ENCODE assay signal across 20 mouse cellular contexts in the genomic region with DNA sequence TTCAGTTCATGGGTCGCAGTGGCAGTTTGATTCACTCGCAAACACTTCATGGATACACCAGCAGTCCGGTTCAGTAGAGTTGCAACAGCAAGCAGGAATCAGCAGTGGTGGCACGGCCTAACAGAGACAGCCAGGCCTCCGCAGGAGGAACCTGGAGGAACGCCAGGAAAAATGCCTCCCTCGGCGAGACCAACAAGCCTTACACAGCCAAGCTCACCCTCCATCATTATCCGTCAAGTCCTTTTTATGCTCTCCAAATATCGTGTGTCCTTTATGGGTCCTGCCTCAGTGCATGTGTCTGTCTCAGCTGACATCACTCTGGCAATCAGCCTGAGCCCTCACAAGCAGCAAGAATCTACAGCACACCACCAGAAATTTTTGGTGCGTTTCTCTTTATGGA.
"Had no signal": no experiment of that assay in that cellular context is flagged by ENCODE, and none has a peak within 500 bp of the region (broad histone marks: within the 10 kb centered on the region; RNA-seq: fewer than 3 reads in every experiment).

No protein-coding gene starts in this region.

- DNase-seq: kidney, adult 11 months; kidney, adult 8-10 months; kidney, postnatal 25 days; layer of hippocampus, adult 9-11 months; liver, postnatal 0 days; retina, postnatal 1 day; right cerebral cortex, postnatal 25 days; spleen, adult 18-20 months; thymus, postnatal 25 days had no signal

- H3K4me2 ChIP-seq: limb, embryonic 12.5 days; limb, embryonic 15.5 days; liver, embryonic 11.5 days; midbrain, embryonic 12.5 days; midbrain, embryonic 15.5 days; neural tube, embryonic 13.5 days; stomach, embryonic 15.5 days had no signal

- ATAC-seq: liver, postnatal 0 days; midbrain, embryonic 15.5 days had no signal

- H3K27ac ChIP-seq: layer of hippocampus, adult 2 months; limb, embryonic 12.5 days; limb, embryonic 15.5 days; liver, embryonic 14.5 days; macrophage; midbrain, embryonic 12.5 days; midbrain, embryonic 15.5 days; neural tube, embryonic 13.5 days; stomach, embryonic 15.5 days had no signal

- H3K27me3 ChIP-seq: limb, embryonic 12.5 days; limb, embryonic 15.5 days; midbrain, embryonic 15.5 days; stomach, embryonic 15.5 days had no signal

- H3K9ac ChIP-seq: limb, embryonic 12.5 days; limb, embryonic 15.5 days; liver, embryonic 14.5 days; liver, postnatal 0 days; midbrain, embryonic 12.5 days; midbrain, embryonic 15.5 days; neural tube, embryonic 13.5 days; stomach, embryonic 15.5 days had no signal

- H3K4me3 ChIP-seq: layer of hippocampus, adult 2 months; limb, embryonic 12.5 days; limb, embryonic 15.5 days; midbrain, embryonic 12.5 days; midbrain, embryonic 15.5 days; myocyte; neural tube, embryonic 13.5 days; stomach, embryonic 15.5 days had no signal

- H3K9me3 ChIP-seq: limb, embryonic 15.5 days; midbrain, embryonic 15.5 days; stomach, embryonic 15.5 days had no signal

- H3K36me3 ChIP-seq: limb, embryonic 12.5 days; limb, embryonic 15.5 days; midbrain, embryonic 12.5 days; midbrain, embryonic 15.5 days; neural tube, embryonic 13.5 days; stomach, embryonic 15.5 days had no signal
